Mouse (Mus musculus) MEL-GATA-1-ER (cell line): ENCODE results near the gene Olfr1465.

Experiments used
- DNase-seq: peaks from one replicate; pipeline ENCODE4 v3.0.0-alpha.2; 2012; ENCODE audit warnings: low read depth; ENCODE audit errors: extremely low read depth

Olfr1465 gene

GRCm38 (mm10) chr19:13315441-13315840 is at the start of gene Olfr1465:
Olfr1465 (minus strand) TSS chr19:13315541.
- DNase-seq, result no peak

GRCm38 (mm10) chr19:13361936-13362335 is 46.6 kb upstream of the Olfr1465 start, which contains the start of gene Olfr1467:
Olfr1467 (plus strand) TSS chr19:13362236.
- no peak for DNase-seq

- DNase-seq, result no peak
These were observed 23.2 kb upstream of the Olfr1465 start, which contains the start of gene Olfr1466 for GRCm38 (mm10) chr19:13338562-13338961. Olfr1466 (plus strand) TSS chr19:13338862.
